Mouse (Mus musculus): ENCODE measurements around the gene Sema3g.

The Sema3g gene

DNA sequence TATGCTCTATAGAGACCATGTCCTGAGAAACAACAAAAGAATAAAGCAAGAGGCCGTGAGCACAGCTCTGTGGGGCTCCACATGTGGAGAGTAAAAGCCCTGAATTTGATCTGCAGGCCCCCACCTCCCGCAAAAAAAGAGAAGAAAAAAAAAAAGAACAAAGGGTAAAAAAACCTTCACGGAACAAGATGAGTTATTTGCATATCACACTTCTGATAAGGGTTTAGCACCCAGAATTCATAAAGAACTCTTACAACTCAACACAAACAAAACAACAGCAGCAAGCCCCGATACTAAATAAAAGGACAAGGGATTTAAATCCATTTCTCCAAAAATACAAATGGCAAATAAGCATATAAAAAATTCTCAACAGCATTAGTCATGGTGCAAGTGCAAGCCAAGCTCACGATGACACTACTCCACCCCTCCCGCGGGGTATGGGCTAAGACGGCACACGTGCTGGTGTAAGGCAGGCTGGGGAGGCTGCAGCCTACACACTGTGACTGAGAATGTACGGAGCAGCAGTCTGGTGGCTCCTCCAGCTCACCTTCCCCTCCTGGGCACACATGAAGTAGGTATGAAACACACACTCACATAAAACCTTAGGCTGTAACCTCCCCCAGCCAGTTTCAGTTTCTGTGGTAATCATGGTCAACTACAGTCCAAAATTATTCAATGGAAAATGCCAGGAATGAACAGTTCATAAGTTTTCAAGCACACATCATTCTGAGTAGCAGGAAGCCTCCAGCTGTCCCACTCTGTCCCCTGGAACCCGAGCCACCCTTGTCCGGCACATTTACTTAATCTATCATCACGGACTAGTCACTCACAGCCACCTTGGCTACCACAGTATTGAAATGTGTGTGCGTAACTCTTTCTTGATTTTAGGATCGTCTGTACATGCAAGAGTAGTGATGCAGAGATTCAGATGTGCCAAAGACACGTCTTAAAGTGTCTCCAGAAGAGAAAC lies 19.8 kb upstream of the Sema3g start:
- no peak for DNase-seq

DNA sequence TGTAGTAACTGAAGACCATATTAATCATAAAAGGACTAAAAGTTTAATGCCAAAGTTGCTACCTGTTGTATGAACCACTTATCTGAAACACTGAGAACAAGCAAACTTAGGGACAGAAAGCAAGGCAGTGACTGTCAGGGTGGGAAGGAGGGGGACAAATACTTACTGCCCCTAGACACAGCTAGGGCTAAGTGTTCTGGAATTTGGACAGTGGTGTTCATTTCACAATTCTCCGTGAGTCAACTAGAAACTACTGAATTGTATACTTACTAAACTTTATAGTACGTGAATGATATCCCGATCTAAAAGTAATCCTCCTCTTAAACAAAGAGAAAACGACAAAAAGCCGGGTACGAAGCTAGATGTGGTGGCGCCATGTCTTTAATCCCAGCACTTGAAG lies 18.1 kb upstream of the Sema3g start:
- DNase-seq: no peak

- no peak for DNase-seq
These were observed 17.6 kb upstream of the Sema3g start for GRCm38 (mm10) chr14:31200038-31200437.

- DNase-seq: no peak
These were observed 12.8 kb upstream of the Sema3g start for GRCm38 (mm10) chr14:31204844-31205243.

DNA sequence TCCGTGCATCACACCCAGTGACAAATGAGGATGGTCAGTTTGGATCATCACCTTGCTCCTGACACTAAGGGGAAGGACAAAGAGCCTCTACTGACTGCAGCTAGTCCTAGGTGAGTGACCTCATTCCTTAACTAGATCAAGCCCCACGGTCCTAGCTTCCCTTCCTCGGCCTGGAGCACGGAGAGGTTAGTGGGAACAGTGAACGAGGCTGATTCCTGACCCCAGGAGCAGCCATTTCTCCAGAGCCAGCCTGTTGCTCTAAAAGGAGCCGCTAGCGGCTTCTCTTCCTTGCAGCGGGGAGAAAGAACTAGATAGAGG lies 12.5 kb upstream of the Sema3g start:
- no peak for DNase-seq

- peak; percentile 51 to 58 for DNase-seq
These were observed 11.8 kb upstream of the Sema3g start for GRCm38 (mm10) chr14:31205562-31206467.

DNA sequence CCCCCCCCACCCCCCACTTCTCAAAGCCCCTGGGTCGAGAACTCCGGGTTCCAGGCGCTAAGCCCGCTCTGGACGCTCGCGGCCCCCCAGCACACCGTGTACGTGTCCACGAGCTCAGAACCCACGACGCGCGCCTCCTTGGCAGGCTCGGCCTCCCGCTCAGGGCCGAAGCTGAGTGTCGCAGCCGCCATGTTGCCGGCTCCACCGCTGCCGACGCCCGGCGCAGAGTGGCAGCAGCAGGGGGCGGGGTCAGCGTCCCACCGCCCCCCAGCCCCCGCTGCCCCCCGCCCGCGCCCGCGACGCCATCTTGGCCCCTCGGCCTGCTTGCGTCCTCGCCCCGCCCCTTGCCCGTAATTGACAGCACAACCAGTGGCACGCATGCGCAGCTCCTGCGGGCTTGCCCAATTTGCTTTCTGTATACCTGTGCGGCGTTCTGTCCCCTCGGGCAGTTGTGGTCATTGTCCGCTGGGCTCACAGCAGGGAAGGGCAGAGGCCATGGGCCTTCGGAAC lies 11.1 kb upstream of the Sema3g start:
- DNase-seq: peak; percentile 95 to 96

DNA sequence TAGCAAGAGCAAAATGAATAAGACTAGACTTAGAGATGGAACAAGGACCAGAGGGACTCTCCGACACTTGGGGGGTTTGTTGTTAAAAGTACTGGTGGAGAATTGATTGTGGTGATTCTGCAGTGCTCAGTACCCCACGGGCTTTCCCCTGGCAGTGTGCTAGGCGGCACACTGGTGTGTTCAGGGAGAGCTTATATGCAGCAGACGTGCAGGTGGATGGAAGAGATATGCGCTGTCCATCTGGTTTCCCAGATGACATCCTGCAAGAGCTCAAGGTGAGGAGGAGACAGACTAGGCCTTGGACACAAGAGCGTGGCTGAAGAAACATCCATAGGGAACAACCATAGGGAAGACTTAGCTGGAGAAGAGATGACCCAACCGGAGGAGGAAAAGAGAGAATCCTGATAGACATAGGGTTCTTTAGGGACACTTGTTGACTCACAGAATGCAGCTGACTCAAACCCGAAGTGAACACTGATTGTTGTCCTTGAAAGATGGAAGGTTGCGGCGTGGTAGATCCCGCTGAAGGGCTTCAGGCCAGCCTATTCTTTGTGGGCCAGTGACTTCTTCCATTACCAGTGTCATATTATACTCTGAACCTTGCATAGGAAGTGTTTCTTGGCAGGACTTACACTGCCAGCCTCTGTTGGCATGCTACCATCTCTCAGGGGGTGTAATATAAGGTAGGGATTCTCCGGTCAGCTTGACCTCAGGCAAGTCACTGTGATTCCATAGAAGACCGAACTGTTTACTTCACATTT lies 10.4 kb upstream of the Sema3g start:
- DNase-seq: no peak

DNA sequence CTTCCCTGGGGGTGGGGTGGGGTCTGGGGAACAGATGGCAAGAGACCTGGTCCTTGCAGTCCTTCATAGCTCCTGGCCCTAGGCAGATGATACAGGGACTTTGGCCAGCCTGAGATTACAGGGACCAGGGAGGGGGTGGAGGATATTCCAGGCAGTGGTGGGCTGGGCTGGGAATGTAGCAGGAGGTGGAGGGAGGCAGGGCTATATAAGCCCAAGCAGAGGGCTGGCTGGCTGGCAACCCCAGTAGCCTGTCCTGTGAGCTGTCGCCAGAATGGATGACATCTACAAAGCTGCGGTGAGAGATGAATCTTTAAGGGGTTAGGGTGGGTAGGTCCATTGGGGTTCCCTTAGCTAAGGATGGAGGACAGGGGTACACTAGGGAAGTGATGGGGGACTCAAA lies 9.6 kb upstream of the Sema3g start, which contains the start of gene Tnnc1:
Tnnc1 (plus strand) TSS at position 229 of the 400 bp plus-strand sequence.
- DNase-seq: no peak

GRCm38 (mm10) chr14:31209133-31209557 lies 8.5 kb upstream of the Sema3g start:
- no peak for DNase-seq

DNA sequence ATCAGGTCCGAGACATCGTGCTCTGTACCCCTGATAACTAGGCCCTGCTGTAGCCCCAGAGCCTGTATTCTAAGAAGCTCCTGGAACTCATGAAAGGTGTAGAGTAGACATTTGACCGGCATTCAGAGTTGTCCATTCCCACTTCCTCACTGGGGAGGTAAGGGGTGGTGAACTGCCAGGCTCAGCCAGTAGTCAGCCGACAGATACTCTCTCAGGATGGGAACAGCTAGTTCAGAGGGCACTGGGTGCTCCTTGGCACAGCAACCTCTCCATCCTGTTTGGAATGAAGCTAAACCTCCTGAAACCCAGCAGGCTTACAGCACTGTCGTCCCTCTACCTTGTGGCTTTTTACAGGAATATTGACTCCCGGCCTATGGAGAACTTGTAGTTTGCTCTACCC lies 5.8 kb upstream of the Sema3g start:
- no peak for DNase-seq

DNA sequence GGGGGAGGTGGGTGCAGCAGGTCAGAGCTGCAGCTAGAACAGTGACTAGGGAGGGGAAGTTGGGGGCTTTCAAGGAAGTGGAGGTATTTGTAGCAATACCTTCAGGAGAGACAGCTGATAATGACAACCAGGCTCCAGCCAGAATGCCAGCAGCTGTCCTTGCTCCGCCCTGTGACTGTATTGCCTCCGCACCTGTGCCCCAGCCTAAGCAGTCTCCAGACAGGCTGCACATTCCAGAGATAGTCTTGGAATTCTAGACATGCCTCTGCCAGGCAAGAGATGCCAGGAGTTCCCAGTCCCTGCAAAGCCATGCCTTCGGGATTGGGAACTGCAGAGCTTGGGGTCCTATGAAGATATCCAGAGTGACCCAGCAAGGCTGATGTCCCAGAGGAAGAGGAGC lies 5.2 kb upstream of the Sema3g start:
- DNase-seq: no peak

GRCm38 (mm10) chr14:31213868-31214267 lies 3.8 kb upstream of the Sema3g start:
- DNase-seq: no peak

- no peak for DNase-seq
These were observed 3.0 kb upstream of the Sema3g start for GRCm38 (mm10) chr14:31214684-31215083.

- DNase-seq: peak; percentile 55 to 75
These were observed 2.3 kb upstream of the Sema3g start for GRCm38 (mm10) chr14:31215157-31216002.

DNA sequence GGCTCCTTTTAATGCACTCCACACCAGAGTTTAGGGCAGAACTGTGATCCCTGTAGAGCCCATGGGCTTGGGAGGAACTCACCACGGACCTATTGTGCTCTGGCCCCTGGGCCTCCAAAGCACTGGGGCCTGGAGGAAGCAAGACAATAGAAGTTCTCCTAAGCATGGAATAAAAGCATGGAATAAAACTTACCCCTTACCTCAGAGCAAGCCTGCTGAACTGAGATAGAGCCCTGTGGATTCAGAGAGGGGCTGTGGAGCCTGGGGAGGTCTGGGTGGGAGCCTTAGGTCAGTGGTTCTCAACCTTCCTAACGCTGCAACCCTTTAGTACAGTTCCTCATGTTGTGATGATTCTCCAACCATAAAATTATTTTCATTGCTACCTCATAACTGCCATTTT lies 814 bp upstream of the Sema3g start, which contains the start of gene Nisch:
Nisch (minus strand) TSS at position 101 of the 400 bp plus-strand sequence.
- DNase-seq: no peak

GRCm38 (mm10) chr14:31226978-31227377 lies 9.3 kb downstream of the Sema3g start:
- DNase-seq: no peak

- peak in 1 of 2 experiments; percentile 42 for DNase-seq
These were observed 10.6 kb downstream of the Sema3g start for GRCm38 (mm10) chr14:31228234-31228633.

- no peak for DNase-seq
These were observed 12.8 kb downstream of the Sema3g start for GRCm38 (mm10) chr14:31230442-31230841.

DNA sequence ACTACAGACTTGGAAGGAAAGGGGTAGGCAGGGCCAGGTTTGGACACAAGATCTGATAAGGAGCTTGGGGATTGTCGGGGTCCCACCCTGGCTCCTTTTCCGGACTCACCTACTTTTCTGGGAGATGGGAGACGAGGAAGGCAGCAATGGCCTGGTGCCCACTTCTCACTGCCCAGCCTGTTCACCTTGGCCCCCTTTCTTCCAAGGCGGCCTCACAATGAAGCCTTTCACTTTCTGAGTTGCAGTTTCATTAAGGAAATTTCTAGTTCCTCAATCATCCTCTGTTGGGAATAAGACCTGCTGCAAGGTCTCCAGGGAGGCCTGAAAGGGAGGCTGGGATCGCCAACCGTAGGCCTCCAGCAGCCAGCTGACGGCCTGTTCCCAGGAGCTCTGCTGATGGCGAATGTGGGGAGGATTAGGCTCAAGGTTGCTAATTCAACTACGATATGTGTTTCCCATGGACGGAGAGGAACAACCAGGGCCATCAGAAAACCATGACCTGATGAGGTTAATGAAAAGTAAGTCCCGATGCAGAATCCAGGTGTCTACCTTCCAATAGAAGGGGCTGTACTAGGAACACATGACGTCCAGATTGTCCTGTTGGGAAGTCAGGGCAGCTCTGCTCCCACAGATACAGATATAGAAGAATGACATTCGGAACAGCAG lies 14.9 kb downstream of the Sema3g start:
- DNase-seq: no peak

Measured in kidney, adult 8-10 months (tissue).